Mouse (Mus musculus) mesoderm, embryonic 11.5 days (tissue): ENCODE results near the gene Prss2.
"Not testable (repeated sequence)": the region's sequence is repeated elsewhere in the genome, so short reads cannot be mapped to it uniquely, and the experiment has no call there.

Experiments
- DNase-seq: peaks from one replicate; pipeline ENCODE4 v3.0.0-alpha.2; 2012; ENCODE audit warnings: low read depth, low spot score

The Prss2 gene

DNA sequence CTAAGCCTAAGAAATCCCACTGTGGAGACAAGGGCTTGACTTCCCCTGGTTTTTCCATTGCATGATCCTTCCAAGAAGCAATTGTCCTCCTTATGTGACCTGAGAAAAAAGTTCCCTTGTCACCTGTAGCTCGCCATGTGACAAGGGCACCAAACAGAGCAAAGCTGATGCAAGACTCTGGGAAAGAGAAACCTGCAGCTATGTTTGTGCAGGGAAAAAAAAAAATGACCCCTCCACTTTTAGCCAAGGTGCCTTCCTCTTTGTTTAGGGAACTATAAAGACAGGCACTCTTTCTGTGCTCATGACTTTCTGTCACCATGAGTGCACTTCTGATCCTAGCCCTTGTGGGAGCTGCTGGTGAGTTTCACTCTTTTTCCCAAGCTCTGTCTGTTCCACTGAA, at the start of gene Prss2:
Prss2 (plus strand) TSS at position 301 of the 400 bp plus-strand sequence.
- no peak for DNase-seq

DNA sequence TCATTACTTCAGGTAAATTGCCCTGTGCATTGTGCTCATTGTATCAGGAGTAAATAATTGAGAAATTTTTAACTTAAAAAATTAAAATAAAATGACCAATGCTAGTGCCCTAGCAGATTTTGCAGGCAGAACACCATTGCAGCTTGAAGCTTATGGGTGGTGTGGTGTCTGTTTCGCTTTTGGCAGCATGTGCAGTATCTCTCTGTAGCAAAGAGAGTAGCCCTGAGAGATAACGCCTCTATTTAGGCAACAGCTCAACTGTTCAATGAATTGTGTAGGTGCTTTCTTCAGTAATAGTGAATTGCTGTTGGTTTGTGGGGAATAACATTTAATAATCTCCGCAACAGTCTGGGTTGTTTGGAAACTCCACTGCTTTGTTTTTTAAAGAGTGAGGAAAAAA, 22.2 kb upstream of the Prss2 start:
- no peak for DNase-seq

DNA sequence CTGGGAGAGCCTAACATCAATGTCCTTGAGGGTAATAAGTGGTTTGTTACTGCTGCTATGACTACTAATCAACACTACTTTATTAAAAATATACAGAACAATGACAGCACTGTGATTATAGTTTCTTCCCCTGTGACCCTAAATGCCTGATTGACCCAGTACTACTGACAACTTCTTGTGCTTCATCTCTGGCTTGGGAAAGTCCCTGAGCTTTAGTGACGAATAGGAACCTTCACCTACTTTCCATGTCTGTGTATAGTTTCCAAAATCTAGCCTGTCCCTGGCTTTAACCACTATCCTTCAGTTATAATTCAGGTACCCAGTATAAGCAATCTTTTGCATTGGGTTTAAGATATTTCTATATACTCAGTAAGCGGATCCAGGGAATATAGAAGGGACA, 16.7 kb upstream of the Prss2 start:
- no peak for DNase-seq

DNA sequence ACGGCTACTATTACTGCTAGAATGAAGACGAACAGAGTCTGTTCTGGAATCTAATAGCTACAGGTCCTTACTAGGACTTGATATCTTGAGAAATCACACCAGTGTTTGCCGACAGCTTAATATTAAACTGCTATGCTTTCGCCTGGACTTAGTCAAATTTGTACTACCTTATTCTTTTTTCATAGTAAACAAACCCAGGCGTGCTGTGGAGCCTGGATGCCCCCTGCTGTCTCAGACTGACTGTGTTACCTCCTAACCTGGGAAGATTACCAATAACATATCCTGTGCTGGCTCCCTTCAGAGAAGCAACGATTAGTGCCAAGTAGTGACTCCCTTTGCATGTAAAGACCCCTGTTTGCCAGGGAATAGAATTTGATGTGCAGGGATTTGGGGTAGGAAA, 16.3 kb upstream of the Prss2 start:
- DNase-seq = no peak

DNA sequence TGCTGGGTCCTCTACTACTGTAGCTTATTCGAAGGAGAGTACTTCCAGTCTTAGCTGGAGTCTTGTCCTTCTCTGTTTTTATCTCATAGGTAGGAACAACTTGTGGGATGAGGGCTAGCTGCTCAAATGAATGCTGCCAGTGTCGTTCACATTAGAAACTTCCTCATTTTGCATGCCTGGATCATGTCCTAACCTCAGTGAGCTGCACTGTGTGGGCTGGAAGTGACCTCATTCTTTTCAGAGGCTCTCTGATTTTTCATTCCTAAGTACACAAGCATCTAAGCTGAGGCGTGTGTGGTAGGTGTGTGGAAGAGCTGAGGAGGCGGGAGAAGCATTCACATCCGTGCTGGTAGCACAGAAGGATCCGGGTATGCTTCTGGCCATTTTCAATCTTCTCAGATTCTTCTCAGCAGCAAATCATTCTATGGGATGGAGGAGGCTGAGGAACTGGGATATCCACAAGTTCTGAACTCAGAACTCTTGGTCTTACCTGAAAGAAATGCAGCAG, 3.5 kb upstream of the Prss2 start:
- no peak for DNase-seq

DNA sequence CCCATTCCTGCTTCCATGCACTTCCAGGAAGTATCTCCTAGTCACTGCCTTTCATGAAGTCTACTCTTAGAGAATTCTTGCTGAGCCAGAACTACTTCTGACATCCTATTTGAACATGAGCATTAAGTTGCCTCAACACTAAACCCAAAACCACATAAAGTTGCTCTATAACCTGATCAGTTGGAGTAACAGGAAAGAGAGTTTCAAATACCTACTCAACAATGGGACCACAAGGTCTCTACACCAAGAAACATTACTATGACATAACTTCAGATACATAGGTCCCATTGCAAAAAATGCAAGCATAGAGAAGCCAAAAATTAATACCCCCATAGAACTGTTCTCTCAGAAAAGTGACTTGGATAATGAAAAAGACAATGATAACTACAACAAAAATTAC, 4.9 kb downstream of the Prss2 start:
- no peak for DNase-seq

DNA sequence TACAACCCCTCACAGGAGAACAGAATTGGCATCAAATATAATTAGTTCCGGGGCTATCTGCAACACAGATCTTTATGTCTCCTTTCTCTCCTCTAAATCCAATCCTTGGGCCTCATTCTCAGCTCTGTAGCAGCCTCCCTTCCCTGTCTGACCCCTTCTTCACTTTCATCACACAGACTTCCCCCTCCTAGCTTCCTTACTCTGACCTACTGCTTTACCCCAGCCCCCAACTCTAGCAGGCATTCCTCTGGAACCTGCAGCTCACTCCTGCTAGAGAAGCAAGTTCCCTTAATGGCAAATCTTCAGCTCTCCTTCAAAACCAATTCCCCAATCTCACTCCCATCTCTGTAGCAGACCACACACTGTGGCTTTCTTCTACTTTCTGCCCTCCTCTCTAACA, 5.8 kb downstream of the Prss2 start:
- no peak for DNase-seq

DNA sequence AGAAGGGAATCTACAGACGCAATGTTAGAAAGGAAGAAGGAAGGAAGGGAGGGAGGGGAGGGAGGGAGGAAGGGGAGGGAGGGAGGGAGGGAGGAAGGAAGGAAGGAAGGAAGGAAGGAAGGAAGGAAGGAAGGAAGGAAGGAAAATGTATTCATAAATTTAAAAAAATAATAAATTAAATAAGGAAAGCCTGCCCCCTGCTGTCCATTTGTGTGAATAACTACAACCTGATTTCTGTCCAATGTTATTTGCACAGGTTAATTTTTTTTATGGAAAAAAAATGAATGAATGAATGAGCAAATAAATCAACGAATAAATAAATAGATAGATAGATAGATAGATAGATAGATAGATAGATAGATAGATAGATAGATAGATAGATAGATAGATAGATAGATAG, 8.4 kb downstream of the Prss2 start:
- not testable (repeated sequence) for DNase-seq

DNA sequence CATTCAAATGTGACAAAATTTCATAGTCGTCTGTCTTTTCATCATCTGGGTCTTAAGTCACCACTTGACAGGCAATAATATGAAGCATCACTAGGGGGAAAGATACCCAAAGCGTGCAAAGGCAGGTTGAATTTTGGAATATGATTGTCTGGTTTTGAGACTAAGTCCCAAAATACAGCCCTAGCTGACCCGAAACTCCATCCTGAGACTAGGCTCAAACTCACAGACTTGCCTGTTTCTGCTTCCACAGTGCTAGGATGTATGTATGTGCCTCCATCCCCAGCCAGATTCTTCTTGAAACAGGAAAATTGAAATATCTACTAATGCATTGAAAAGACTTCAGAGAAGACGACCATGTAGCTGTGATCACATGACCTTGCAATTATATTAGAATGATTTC, 10.6 kb downstream of the Prss2 start:
- no peak for DNase-seq

DNA sequence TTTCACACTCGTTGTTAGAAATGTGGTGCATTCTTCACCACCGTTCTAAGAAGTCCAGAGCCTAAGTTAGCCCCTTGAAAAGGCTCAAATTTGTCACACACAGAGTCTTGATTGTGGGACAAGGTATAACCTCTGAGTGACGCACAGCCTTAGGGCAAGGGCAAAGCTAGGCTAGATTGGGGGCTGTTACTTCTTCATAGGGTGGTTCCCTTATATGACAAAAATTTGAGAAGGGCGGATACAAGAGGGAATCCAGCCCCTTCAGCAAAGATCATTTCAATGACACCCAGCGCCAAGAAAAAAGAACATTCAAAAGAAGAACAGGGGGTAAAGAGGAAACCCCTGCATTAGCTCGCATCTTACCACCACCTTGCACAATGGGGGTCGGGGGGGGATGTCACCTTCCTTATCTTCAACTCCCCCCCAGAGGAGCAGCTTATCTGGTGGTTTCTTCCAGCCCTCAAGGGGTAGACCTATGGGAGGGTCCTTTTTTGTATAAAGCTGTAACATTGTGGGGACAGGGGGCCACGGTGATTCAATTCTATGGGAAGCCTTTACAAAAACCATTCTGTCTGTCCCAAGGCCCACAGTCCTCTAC, 11.2 kb downstream of the Prss2 start:
- no peak for DNase-seq

DNA sequence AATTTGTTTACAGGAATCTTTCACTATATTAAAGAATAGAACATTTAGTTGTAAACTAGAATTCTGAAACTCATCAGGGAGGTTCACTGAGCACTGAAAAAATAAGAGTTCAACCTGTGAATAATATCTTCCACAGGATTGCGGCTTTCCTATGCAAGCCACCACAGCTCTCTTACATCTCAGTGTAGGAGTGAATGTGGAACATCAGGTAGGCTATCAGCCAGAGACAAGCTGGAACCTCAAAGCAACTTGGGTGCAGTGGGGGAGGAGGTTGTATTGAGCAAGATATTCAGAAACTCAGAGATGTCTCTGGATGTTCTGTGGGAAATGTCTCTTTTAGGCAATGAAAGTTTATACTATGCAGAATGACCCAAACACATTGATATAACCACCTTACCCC, 15.8 kb downstream of the Prss2 start:
- DNase-seq = no peak

DNA sequence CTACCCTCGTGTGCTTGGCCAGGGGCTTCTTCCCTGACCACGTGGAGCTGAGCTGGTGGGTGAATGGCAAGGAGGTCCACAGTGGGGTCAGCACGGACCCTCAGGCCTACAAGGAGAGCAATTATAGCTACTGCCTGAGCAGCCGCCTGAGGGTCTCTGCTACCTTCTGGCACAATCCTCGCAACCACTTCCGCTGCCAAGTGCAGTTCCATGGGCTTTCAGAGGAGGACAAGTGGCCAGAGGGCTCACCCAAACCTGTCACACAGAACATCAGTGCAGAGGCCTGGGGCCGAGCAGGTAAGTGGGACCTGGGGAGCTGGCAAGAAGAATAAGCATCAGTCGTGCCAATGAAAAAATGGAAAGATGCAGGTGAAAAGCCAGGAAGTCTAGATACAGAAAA, 16.7 kb downstream of the Prss2 start:
- not testable (repeated sequence) for DNase-seq

DNA sequence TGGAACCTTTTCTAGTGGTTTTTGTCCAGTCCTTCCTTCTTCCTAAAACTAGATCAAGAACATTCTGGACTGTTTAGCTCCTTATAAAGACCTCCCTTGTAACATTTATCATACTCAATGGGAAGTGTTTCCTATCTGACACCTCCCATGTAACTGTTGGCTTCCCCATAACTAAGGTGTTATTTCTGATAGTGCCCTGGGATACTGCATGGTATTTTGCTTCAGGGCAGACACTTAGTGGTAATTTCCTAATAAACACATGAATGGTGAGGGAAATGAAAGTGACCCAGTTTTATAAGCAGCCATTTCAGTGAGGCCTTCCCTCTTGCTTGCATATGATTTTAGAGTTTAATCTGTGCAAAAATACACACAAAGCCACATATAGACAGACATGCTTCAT, 19.2 kb downstream of the Prss2 start:
- no peak for DNase-seq

DNA sequence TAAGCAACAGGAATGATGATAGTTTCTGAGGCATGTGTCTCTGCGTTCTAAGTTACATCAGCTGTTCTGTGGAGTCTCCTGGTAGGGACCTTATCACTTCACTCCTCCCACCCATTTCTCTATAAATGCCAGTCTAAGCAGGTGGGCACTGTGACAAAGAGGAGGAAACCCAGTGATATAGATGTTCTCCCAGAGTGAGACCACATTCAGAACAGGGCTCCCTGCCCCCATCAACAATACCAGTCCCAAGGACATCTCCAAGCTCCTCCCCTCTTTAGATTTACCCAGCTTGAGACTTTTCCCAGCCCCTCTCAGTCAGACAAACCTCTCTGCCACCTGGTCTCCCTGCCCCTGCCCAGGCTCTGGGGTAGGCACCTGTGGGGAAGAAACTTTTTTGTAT, 20.2 kb downstream of the Prss2 start:
- no peak for DNase-seq

DNA sequence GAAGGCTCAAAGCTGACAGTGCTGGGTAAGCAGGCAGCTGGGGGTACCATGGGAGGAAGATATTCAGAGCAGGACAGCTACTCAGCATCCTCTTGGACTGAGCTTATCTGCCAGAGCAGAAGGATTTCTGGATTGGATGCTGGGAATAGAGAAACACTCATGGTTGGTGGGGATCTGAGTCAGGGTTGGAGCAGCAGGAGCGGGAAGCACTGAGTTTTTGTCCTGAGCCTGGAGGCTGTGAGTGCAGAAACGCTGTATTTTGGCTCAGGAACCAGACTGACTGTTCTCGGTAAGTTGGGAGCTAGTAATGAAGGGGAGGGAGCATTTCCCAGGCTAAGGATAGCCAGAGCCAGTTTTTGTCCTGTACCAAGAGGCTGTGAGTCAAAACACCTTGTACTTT, 21.4 kb downstream of the Prss2 start:
- DNase-seq = no peak

DNA sequence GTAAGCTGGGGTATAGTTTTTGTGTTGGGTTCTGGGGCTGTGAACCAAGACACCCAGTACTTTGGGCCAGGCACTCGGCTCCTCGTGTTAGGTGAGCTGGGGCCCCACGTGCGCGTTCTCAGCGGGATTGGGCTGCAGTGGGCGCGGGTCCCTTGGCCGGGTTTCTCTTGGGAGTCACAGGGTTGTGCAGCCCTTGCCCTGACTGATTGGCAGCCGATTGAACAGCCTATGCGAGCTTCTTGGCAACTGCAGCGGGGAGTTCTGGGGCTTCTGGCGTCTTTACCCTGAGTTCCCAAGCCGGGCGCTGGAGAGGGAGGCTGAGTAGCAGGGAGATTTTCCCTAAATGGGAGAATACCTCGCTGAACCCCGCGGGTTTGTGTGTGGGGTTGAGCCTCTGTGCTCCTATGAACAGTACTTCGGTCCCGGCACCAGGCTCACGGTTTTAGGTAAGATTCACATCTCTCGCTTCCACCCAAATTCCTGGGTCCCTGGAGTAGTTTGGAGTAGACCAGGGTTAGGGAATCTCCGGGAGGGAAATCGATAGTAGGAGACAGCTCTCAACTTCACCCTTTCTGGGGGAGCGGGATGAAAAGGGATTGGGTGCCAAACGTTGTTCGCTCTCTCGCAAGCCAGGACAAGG, 21.9 kb downstream of the Prss2 start:
- DNase-seq = no peak

DNA sequence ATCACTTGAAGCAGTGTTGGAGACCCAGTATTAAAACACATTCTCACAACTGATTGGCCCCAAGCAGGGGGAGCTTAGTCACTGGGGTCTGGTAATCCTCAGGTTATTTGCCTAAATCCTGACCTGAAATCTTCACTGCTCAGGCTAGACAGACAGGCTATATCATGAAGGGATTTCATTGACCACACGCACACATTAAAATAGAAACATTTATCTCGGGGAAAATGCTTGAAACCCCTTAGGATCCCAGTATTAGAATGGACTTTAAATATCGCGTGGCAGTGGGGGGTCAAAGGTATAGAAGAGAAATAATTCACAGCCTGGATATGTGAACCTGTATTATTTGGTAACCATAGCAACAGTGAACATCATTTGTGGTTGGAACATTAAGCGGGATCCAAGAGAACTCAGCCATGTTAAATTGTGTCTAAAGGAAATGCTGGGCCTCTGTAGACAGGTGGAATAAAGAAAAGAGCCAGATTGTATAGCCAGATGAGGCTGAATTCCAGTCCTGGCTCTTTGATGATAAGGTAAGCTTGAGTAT, 22.9 kb downstream of the Prss2 start:
- no peak for DNase-seq

DNA sequence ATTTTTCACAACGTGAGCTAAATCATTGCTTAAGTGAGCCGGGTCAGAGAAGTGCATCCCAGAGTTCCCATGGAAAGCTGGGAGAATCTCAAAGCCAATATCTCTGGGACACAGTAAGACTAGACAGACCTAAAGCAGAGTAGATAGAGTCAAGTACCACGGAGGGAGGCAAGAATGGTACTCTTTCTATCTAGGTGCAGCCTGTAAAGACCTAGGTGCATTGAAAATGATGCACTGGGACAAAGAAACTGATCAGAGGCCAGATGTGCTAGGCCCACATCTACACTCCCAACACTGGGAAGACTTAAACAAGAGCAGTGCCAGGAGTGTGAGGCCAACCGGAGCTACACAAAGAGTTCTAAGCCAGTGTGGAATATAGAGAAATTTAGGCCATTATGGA, 23.7 kb downstream of the Prss2 start:
- no peak for DNase-seq

DNA sequence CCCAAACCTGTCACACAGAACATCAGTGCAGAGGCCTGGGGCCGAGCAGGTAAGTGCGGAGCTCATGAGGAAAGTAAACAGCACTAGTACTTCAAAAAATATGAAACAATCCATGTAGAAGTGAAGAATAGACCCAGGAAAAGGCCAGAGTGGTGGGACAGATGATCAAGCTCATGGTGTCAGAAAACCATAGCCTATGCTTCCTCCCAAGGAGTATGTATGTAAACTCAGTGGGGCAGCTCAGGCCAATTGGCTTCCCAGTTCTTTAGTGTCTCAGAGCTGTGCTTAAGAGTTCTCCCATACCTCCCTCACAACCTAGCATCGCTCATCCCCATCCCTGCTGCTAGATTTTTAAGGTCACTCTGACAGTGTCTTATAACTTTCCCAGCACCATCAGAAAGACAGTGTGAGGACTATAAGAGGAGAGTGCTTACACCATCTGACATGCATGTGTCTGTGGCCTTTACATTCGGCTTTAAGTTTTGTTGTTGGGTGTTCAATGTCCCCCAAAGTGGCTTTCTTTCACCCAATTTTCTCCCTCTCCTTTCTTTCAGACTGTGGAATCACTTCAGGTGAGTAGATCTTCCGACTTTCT, 25.6 kb downstream of the Prss2 start:
- DNase-seq = no peak

DNA sequence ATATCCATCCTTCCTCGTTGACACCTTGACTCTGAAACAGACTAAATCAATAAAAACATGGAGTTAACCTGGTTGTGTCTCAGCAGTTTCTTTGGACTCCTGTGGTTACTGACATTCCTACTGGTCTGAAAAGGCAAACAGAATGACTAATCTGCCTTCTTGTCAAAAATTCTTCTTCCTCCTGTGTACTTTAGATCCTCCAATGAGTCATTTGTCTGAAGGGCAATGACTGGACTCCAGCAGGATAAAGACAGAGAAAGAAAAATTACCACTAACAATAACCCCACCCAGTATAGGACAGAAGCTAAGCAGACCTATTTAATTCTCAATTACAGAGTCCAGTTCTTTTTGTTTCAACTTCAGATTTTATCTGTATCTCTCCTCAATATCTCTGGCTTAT, 26.7 kb downstream of the Prss2 start:
- DNase-seq = no peak

DNA sequence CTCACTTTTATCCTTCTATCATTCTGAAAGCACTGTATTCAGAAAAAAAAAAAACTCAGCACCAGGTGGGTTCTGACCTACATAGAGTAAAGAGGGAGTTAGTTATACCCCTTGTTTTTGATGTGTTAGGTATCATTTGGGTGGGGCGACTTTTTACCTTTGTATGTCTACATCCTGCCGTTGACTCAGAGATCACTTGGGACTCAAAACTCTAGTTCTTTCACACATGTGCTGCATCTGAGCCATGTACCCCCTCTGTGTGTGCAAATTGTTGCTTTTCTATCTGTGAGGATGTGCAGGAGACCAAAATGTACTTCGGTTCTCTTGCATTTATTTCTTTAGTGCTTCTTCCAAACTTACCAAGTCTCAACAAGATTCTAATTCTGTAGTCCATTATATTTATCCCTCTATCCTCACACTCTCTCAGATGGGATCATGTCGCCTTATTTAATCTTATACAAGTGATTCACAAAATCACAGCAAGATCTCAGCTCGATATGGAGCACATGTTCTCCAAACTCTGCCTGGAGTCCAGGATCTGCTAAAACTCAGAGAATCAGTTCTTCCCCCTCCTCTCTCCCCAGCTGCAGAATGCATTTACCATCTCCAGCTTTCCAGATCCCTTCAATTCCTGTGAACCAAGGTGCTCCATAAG, 31.9 kb downstream of the Prss2 start:
- no peak for DNase-seq
